In genomic region chr7:101347767-101348270, GRCm38 (mm10) we compare ENCODE assay signal across 8 mouse cellular contexts. TPM values are rescaled to one million over a fixed set of nuclear protein-coding genes. Genes with fewer than 3 reads are reported as not detected.
DNase-seq lines count a peak whose midpoint lies in the region; ATAC-seq and TF ChIP-seq lines count a peak whose summit lies in the region.

Arap1 (plus strand) TSS chr7:101348067.

- H3K4me3 ChIP-seq in cortical plate, adult 2 months (ENCODE audit: insufficient read depth, low read length), result peak within 1 kb of the TSS; percentile 36
- peak within 1 kb of the TSS; percentile 53 for H3K4me3 ChIP-seq in intestine, embryonic 14.5 days (ENCODE audit: low read depth, low read length)
- H3K4me3 ChIP-seq in limb, embryonic 11.5 days (ENCODE audit: low read depth, low read length), result peak within 1 kb of the TSS; percentile 55
- peak within 1 kb of the TSS; percentile 48 for H3K4me3 ChIP-seq in midbrain, embryonic 11.5 days (ENCODE audit: low read depth, low read length)

- peak within 1 kb of the TSS; percentile 75 for H3K4me2 ChIP-seq in intestine, embryonic 14.5 days (ENCODE audit: low read length)
- H3K4me2 ChIP-seq in limb, embryonic 11.5 days (ENCODE audit: low read depth, severe bottlenecking), result peak within 1 kb of the TSS; percentile 96
- H3K4me2 ChIP-seq in midbrain, embryonic 11.5 days, result peak within 1 kb of the TSS; percentile 96

- WGBS in intestine, embryonic 14.5 days, result under 1% methylated on average over 35 of the region's 35 CpGs
- WGBS in limb, embryonic 11.5 days, result under 1% methylated on average over 35 of the region's 35 CpGs
- under 1% methylated on average over 35 of the region's 35 CpGs for WGBS in midbrain, embryonic 11.5 days

- no peak for TF ChIP-seq POLR2A in cortical plate, adult 2 months (IDR thresholded peaks at IDR 0.05; ENCODE audit: extremely low read depth, insufficient read depth, low read length)

- H3K27ac ChIP-seq in cortical plate, adult 2 months (ENCODE audit: insufficient read depth, low read length), result no peak within 1 kb of the TSS
- H3K27ac ChIP-seq in intestine, embryonic 14.5 days (ENCODE audit: low read depth), result no peak within 1 kb of the TSS
- no peak within 1 kb of the TSS for H3K27ac ChIP-seq in limb, embryonic 11.5 days (replicated peaks; ENCODE audit: low read depth, low read length)
- no peak within 1 kb of the TSS for H3K27ac ChIP-seq in midbrain, embryonic 11.5 days (ENCODE audit: low read depth, low read length)

- H3K4me1 ChIP-seq in cortical plate, adult 2 months (ENCODE audit: control insufficient read depth, insufficient read depth, low read length), result 0 out of 2 replicates have a peak, but pooled peaks cover 2% of the 10 kb centered on the region
- H3K4me1 ChIP-seq in intestine, embryonic 14.5 days (replicated peaks; ENCODE audit: control insufficient read depth, insufficient read depth, low read length), result peaks cover 9% of the 10 kb centered on the region
- peaks cover 10% of the 10 kb centered on the region; the same call in 1 of the 2 replicates for H3K4me1 ChIP-seq in limb, embryonic 11.5 days (ENCODE audit: control insufficient read depth, insufficient read depth, low read length)
- peaks cover 5% of the 10 kb centered on the region; the same call in 1 of the 2 replicates for H3K4me1 ChIP-seq in midbrain, embryonic 11.5 days (ENCODE audit: control insufficient read depth, insufficient read depth, low read length)

- H3K9ac ChIP-seq in intestine, embryonic 14.5 days (ENCODE audit: low read length), result peak within 1 kb of the TSS; percentile 39
- H3K9ac ChIP-seq in limb, embryonic 11.5 days (ENCODE audit: low read length), result peak within 1 kb of the TSS; percentile 45
- peak within 1 kb of the TSS; percentile 59 for H3K9ac ChIP-seq in midbrain, embryonic 11.5 days (ENCODE audit: low read length)

- TF ChIP-seq CTCF in cortical plate, adult 2 months (IDR thresholded peaks at IDR 0.05; ENCODE audit: extremely low read depth, insufficient read depth, low read length), result no peak

- DNase-seq in right cerebral cortex, postnatal 14 days, result peak; percentile 30
- no peak for DNase-seq in right cerebral cortex, adult 18-20 months
- peak; percentile 37 to 47 for DNase-seq in gastrocnemius, postnatal 4 days (ENCODE audit: low spot score in 2 of 2)
- DNase-seq in intestine, embryonic 14.5 days (ENCODE audit: low spot score), result peak; percentile 78
- peak; percentile 71 for DNase-seq in limb, embryonic 11.5 days (ENCODE audit: low spot score)
- peak; percentile 95 for DNase-seq in midbrain, embryonic 11.5 days (ENCODE audit: low spot score, missing footprints)
- peak; percentile 81 for DNase-seq in splenic B cell, adult 2 months (ENCODE audit: low read depth, low spot score)

- no peaks in the 10 kb centered on the region for H3K27me3 ChIP-seq in intestine, embryonic 14.5 days (replicated peaks; ENCODE audit: control insufficient read depth, insufficient read depth, low read length)
- 0 out of 2 replicates have a peak, but pooled peaks cover 5% of the 10 kb centered on the region for H3K27me3 ChIP-seq in limb, embryonic 11.5 days (ENCODE audit: control insufficient read depth, insufficient read depth, low read length)
- peaks cover 8% of the 10 kb centered on the region for H3K27me3 ChIP-seq in midbrain, embryonic 11.5 days (ENCODE audit: control insufficient read depth, insufficient read depth, low read length)
- no peaks in the 10 kb centered on the region for H3K27me3 ChIP-seq in splenic B cell, adult 2 months (ENCODE audit: control insufficient read depth, insufficient read depth, low read length, poor library complexity, severe bottlenecking)

- peaks cover 6% of the 10 kb centered on the region; the same call in 1 of the 2 replicates for H3K36me3 ChIP-seq in intestine, embryonic 14.5 days (ENCODE audit: control insufficient read depth, insufficient read depth, low read length)
- H3K36me3 ChIP-seq in limb, embryonic 11.5 days (ENCODE audit: control insufficient read depth, insufficient read depth, low read length), result no peaks in the 10 kb centered on the region
- H3K36me3 ChIP-seq in midbrain, embryonic 11.5 days (ENCODE audit: control insufficient read depth, insufficient read depth, low read length), result no peaks in the 10 kb centered on the region
- H3K36me3 ChIP-seq in splenic B cell, adult 2 months (ENCODE audit: control insufficient read depth, insufficient read depth, low read length, poor library complexity, severe bottlenecking), result peaks cover 6% of the 10 kb centered on the region

- H3K9me3 ChIP-seq in intestine, embryonic 14.5 days (ENCODE audit: control insufficient read depth, low read length), result no peaks in the 10 kb centered on the region
- no peaks in the 10 kb centered on the region for H3K9me3 ChIP-seq in limb, embryonic 11.5 days (ENCODE audit: control insufficient read depth, low read length)
- H3K9me3 ChIP-seq in midbrain, embryonic 11.5 days (ENCODE audit: control insufficient read depth, low read length), result no peaks in the 10 kb centered on the region

- peak; percentile 84 for ATAC-seq in intestine, embryonic 14.5 days (replicated peaks; ENCODE audit: low FRiP score, low TSS enrichment, low read depth)
- peak; percentile 66 for ATAC-seq in limb, embryonic 11.5 days (ENCODE audit: insufficient number of reproducible peaks, low FRiP score, low TSS enrichment, low read depth)
- peak; percentile 74 for ATAC-seq in midbrain, embryonic 11.5 days (ENCODE audit: low FRiP score)

RNA-seq across cellular contexts. Expression of gene Arap1, which starts in this region (rescaled TPM):
- polyA plus RNA-seq in cortical plate, adult 2 months (2012; rRNA removed), result 16.3 and 19.1 TPM in 2 replicates
- 10 to 100 TPM; 49.2 to 57.4 TPM for total RNA-seq in gastrocnemius, postnatal 4 days (2021)
- 70.1 and 72.1 TPM in 2 replicates for polyA plus RNA-seq in intestine, embryonic 14.5 days (2014; fragmentation: Nextera tagmentation; extraction: Ambion mirVana)
- polyA plus RNA-seq in limb, embryonic 11.5 days (2014; fragmentation: Nextera tagmentation; extraction: Ambion mirVana), result 14.3 and 16.6 TPM in 2 replicates
- polyA plus RNA-seq in midbrain, embryonic 11.5 days (2014; fragmentation: Nextera tagmentation; extraction: Ambion mirVana), result 10.8 and 11.2 TPM in 2 replicates
